ENCODE assay signal across 1 mouse cellular context in the genomic region with DNA sequence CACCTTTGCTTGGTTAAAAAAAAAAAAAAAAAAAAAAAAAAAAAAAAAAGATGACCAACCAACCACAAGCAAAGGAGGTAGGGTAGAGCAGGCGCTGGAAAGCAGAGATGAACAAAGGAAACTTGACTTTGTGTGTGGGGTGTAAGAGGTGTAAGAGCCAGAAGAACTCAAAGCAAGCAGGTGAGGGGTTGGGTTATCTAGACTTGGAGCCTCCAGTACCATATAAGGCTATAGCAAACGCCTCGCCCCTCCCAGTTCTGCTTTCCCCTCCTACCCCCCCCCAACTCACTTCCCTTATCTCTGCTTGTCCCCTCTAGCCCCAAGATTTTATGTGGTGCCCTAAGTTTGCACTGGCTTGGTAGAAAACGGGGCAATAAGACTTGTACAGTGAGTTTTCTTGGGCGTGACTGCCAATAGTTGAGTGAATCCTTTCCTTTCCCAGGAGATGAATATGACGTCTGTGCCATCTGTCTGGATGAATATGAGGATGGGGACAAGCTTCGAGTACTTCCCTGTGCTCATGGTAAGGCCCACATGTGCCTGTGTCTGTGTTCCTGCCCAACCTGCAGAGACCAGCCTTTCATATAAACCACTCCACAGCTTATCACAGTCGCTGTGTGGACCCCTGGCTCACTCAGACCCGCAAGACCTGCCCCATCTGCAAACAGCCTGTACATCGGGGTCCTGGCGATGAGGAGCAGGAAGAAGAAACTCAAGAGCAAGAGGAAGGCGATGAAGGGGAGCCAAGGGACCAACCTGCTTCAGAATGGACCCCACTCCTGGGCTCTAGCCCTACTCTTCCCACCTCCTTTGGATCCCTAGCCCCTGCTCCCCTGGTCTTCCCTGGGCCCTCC.
TF ChIP-seq lines count a peak whose summit lies in the region.

No protein-coding gene starts in this region.

TF ChIP-seq in C2C12, 6 proteins besides CTCF, POLR2A, EP300 and RAD21 (continued from another document):
- TF ChIP-seq FOSL1 (IDR thresholded peaks at IDR 0.05; ENCODE audit: insufficient read depth, low read length, poor library complexity, severe bottlenecking), result no peak
- no peak for TF ChIP-seq MYOD1 (IDR thresholded peaks at IDR 0.05; ENCODE audit: control insufficient read depth, insufficient read length, low read depth)
- TF ChIP-seq CEBPB (IDR thresholded peaks at IDR 0.05; ENCODE audit: low read depth), result no peak
